Mouse (Mus musculus) brain, embryonic 18.5 days (tissue): ENCODE measurements at regions not wholly inside any gene's neighbourhood (a gene's known extent, or its start where the extent isn't known, plus 50 kb on each side); places are given as distances from the start of the nearest gene placed in this dataset.
"Not testable (repeated sequence)": the region's sequence is repeated elsewhere in the genome, so short reads cannot be mapped to it uniquely, and the experiment has no call there.

Source experiments
- DNase-seq: peaks from one replicate; pipeline ENCODE4 v3.0.0-alpha.2; 2012; ENCODE audit warnings: low read depth, low spot score

- DNase-seq = no peak
These were observed 454.0 kb upstream of the Jmjd1c start for GRCm38 (mm10) chr10:66641966-66642365.

GRCm38 (mm10) chr10:66643160-66643559 is 452.8 kb upstream of the Jmjd1c start:
- DNase-seq = no peak

GRCm38 (mm10) chr10:66657520-66657919 is 438.4 kb upstream of the Jmjd1c start:
- DNase-seq = no peak

- DNase-seq = no peak
These were observed 412.8 kb upstream of the Jmjd1c start for GRCm38 (mm10) chr10:66683160-66683559.

GRCm38 (mm10) chr10:66689196-66689595 is 406.7 kb upstream of the Jmjd1c start:
- not testable (repeated sequence) for DNase-seq

- DNase-seq = no peak
These were observed 401.2 kb upstream of the Jmjd1c start for GRCm38 (mm10) chr10:66694549-66695285.

- not testable (repeated sequence) for DNase-seq
These were observed 381.0 kb upstream of the Jmjd1c start for GRCm38 (mm10) chr10:66714926-66715325.

GRCm38 (mm10) chr10:66717909-66718308 is 378.0 kb upstream of the Jmjd1c start:
- no peak for DNase-seq

- DNase-seq = no peak
These were observed 376.1 kb upstream of the Jmjd1c start for GRCm38 (mm10) chr10:66719796-66720195.

GRCm38 (mm10) chr10:66733631-66734030 is 362.3 kb upstream of the Jmjd1c start:
- no peak for DNase-seq

- DNase-seq = no peak
These were observed 361.1 kb upstream of the Jmjd1c start for GRCm38 (mm10) chr10:66734853-66735252.

GRCm38 (mm10) chr10:66739017-66739416 is 356.9 kb upstream of the Jmjd1c start:
- no peak for DNase-seq

GRCm38 (mm10) chr10:66741819-66742218 is 354.1 kb upstream of the Jmjd1c start:
- DNase-seq = no peak

- DNase-seq = no peak
These were observed 352.7 kb upstream of the Jmjd1c start for GRCm38 (mm10) chr10:66743254-66743653.

- DNase-seq = no peak
These were observed 350.1 kb upstream of the Jmjd1c start for GRCm38 (mm10) chr10:66745871-66746270.

GRCm38 (mm10) chr10:66752237-66752810 is 343.6 kb upstream of the Jmjd1c start:
- DNase-seq = no peak

- DNase-seq = no peak
These were observed 339.1 kb upstream of the Jmjd1c start for GRCm38 (mm10) chr10:66756866-66757265.

- DNase-seq = no peak
These were observed 325.5 kb upstream of the Jmjd1c start for GRCm38 (mm10) chr10:66770161-66771030.

GRCm38 (mm10) chr10:66780335-66781170 is 315.4 kb upstream of the Jmjd1c start:
- DNase-seq = no peak

GRCm38 (mm10) chr10:66781171-66781510 is 314.8 kb upstream of the Jmjd1c start:
- no peak for DNase-seq

- DNase-seq = no peak
These were observed 313.9 kb upstream of the Jmjd1c start for GRCm38 (mm10) chr10:66782025-66782424.

- DNase-seq = no peak
These were observed 308.1 kb upstream of the Jmjd1c start for GRCm38 (mm10) chr10:66787812-66788211.
